Mouse (Mus musculus) heart, embryonic 14.5 days (tissue): ENCODE measurements around the gene Fmnl2. TPM values are rescaled to one million over a fixed set of nuclear protein-coding genes. Genes with fewer than 3 reads are reported as not detected.

ENCODE experiments used
- ATAC-seq: fragments of 200-750 bp; cut with Nextera tagmentation; 2 replicates; pipeline ENCODE4 v1.8.0; 2017; ENCODE audit warnings: low read depth, moderate TSS enrichment; ENCODE audit not compliant: insufficient number of reproducible peaks, insufficient read depth, low FRiP score
- H3K27ac ChIP-seq, 2 experiments: fragments of 200-500 bp in 1 of 2; fragments of 300-500 bp in 1 of 2; sonication (generic) in 1 of 2; replicated peaks in 1 of 2; 2 replicates each; pipeline ENCODE4 v1.5.1; 2012 to 2014; ENCODE audit warnings: low read depth in 2 of 2, low read length in 2 of 2, control low read depth in 1 of 2, mild to moderate bottlenecking in 1 of 2, mixed read lengths in 1 of 2; ENCODE audit not compliant: control insufficient read depth in 1 of 2, insufficient read depth in 1 of 2
- H3K27me3 ChIP-seq: fragments of 300-500 bp; sonication (generic); 2 replicates; pipeline ENCODE4 v1.6.1; 2014; ENCODE audit warnings: mild to moderate bottlenecking, low read length, control low read depth; ENCODE audit not compliant: control insufficient read depth, insufficient read depth
- H3K36me3 ChIP-seq: fragments of 300-500 bp; sonication (generic); 2 replicates; pipeline ENCODE4 v1.6.1; 2014; ENCODE audit warnings: mild to moderate bottlenecking, control low read depth, low read length, mixed read lengths; ENCODE audit not compliant: control insufficient read depth, insufficient read depth
- H3K4me1 ChIP-seq, 2 experiments: fragments of 200-500 bp in 1 of 2; fragments of 300-500 bp in 1 of 2; sonication (generic) in 1 of 2; 2 replicates each; pipeline ENCODE4 v1.6.1; 2012 to 2014; ENCODE audit warnings: low read length in 2 of 2, control low read depth in 1 of 2, mixed read lengths in 1 of 2; ENCODE audit not compliant: control insufficient read depth in 2 of 2, insufficient read depth in 2 of 2
- H3K4me2 ChIP-seq: fragments of 300-500 bp; sonication (generic); 2 replicates; pipeline ENCODE4 v1.6.1; 2014; ENCODE audit warnings: mild to moderate bottlenecking, low read length
- H3K4me3 ChIP-seq, 2 experiments: fragments of 200-500 bp in 1 of 2; fragments of 300-500 bp in 1 of 2; sonication (generic) in 1 of 2; 2 replicates each; pipeline ENCODE4 v1.5.1; 2012 to 2014; ENCODE audit warnings: low read length in 2 of 2, mild to moderate bottlenecking in 2 of 2, control low read depth in 1 of 2, low read depth in 1 of 2, moderate library complexity in 1 of 2; ENCODE audit not compliant: control insufficient read depth in 1 of 2, insufficient read depth in 1 of 2
- H3K9ac ChIP-seq: fragments of 300-500 bp; sonication (generic); 2 replicates; pipeline ENCODE4 v1.6.1; 2014; ENCODE audit warnings: mild to moderate bottlenecking, low read length
- H3K9me3 ChIP-seq: fragments of 300-500 bp; sonication (generic); 2 replicates; pipeline ENCODE4 v1.6.1; 2016; ENCODE audit warnings: low read length, control low read depth; ENCODE audit not compliant: control insufficient read depth
- WGBS: fragments of 180-500 bp; shearing (Covaris S2); extraction: QIAGEN DNeasy Blood & Tissue Kit; methylation state at CpG from one replicate; pipeline ENCODE4 v1.1.7; 2014; 5-methylcytosine and 5-hydroxymethylcytosine counted together
- polyA plus RNA-seq: library from polyadenylated mRNA; unstranded; fragments of >200 nt; fragmentation: Nextera tagmentation; extraction: Ambion mirVana; gene quantifications from 2 replicates; pipeline ENCODE4 v1.2.1, GENCODE M21; 2014

The Fmnl2 gene
- polyA plus RNA-seq, 1 experiment from 2014 or later, result 1.7 TPM

DNA sequence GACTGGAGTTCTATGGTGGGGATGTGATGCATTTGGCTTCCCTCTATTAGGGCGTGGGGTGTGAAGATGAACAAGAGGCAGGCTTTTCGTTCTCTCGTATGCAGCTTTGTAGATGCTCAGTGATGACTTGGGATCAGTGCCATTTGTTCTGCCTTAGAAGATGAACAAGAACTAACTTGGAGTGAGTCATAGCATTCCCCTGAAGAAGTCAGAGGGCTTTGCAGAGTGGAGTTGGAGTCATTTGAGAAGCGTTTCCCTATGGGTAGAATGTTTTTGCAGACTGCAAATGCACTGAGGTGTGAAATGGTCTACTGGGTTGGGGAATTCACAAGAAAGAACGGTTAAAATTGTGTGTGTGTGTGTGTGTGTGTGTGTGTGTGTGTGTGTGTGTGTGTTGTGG, 108.6 kb downstream of the Fmnl2 start:
- Histone ChIP-seq H3K27me3 (no peaks in the 10 kb centered on the region), H3K4me1 (no peaks in the 10 kb centered on the region), H3K9me3 (no peaks in the 10 kb centered on the region), H3K4me2 (no peak overlapping the region), H3K36me3 (no peaks in the 10 kb centered on the region), H3K9ac (no peak overlapping the region), H3K27ac (no peak overlapping the region), H3K4me3 (no peak overlapping the region)
- WGBS, result 67% methylated on average over 5 of the region's 5 CpGs
- no peak for ATAC-seq

DNA sequence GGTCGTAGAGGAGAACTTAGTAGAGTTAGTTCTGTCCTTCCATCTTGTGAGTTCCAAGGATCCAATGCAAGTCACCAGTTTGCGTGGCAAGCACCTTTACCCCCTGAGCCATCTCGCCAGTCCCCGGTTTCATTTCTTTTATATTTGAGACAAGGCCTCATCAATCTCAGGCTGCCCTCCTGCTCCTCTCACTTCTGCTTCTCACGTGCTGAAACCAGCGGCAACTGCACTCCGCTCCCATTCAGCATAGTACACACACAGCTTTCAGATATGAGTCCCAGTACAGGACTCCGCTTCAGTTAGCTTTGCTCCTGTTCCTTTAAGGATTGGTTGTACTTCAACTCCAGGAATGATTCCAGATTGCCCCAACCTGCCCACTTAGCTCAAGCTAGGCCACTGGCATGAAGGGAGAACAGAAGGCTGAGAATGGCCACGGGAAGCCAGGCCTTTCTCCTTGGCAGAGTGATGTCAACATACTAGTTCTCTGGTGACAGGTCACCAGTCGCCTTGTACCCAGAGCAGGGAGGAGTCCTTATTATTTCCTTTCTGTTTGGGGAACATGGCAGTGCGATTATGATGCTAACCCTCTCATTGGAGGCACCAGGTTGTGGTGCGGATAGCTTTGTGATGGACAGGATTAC, 109.3 kb downstream of the Fmnl2 start:
- no peak overlapping the region for H3K9ac ChIP-seq
- no peaks in the 10 kb centered on the region for H3K27me3 ChIP-seq
- 85% methylated on average over 12 of the region's 12 CpGs for WGBS
- no peak overlapping the region for H3K27ac ChIP-seq
- H3K4me2 ChIP-seq, result no peak overlapping the region
- H3K4me3 ChIP-seq, result no peak overlapping the region
- H3K9me3 ChIP-seq, result no peaks in the 10 kb centered on the region
- ATAC-seq, result no peak
- no peaks in the 10 kb centered on the region for H3K4me1 ChIP-seq
- no peaks in the 10 kb centered on the region for H3K36me3 ChIP-seq

DNA sequence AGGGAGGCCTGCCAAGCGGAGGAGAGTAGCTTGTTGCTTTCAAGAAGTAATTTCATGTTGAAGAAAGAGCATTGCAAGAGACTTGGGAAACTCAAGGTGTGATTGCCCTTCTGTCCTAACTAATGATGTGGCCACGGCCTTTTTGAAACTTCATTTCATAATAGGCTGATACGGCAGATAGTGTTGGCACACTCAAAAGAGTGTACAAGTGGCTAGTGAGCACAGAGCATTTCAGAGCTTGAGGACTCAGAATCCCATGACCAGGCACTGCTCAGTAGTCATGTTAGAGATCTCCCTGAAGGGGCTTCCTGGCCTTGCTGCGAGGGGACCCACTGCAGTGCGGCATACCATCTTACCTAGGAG, 109.8 kb downstream of the Fmnl2 start:
- no peaks in the 10 kb centered on the region for H3K9me3 ChIP-seq
- H3K4me3 ChIP-seq, result no peak overlapping the region
- ATAC-seq, result no peak
- H3K36me3 ChIP-seq, result no peaks in the 10 kb centered on the region
- H3K4me2 ChIP-seq, result no peak overlapping the region
- no peaks in the 10 kb centered on the region for H3K4me1 ChIP-seq
- 81% methylated on average over 5 of the region's 5 CpGs for WGBS
- H3K27ac ChIP-seq, result no peak overlapping the region
- no peaks in the 10 kb centered on the region for H3K27me3 ChIP-seq
- H3K9ac ChIP-seq, result no peak overlapping the region

DNA sequence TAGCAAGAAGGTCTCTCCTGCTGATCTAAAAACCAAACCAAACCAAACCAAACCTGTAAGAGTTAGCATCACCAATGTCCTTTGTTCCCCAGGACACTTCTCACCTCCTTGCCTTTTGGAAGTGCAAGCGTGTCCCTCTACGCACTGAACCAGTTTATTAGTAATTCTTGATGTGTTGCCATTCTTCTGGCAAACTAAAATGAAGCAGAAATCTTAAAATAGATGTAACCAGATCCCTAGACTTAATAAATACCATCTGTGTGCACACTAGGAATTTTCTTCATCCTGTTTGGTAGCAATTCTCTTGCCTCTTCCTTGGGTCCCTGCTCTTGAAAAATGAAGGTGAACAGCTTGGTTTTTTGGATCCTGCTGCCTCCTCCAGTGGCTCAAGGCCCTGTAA, 111.2 kb downstream of the Fmnl2 start:
- WGBS, result 94% methylated on average over 2 of the region's 2 CpGs
- Histone ChIP-seq H3K36me3 (no peaks in the 10 kb centered on the region), H3K9me3 (no peaks in the 10 kb centered on the region), H3K27ac (no peak overlapping the region), H3K4me3 (no peak overlapping the region), H3K4me1 (no peaks in the 10 kb centered on the region), H3K27me3 (no peaks in the 10 kb centered on the region), H3K4me2 (no peak overlapping the region), H3K9ac (no peak overlapping the region)
- no peak for ATAC-seq

DNA sequence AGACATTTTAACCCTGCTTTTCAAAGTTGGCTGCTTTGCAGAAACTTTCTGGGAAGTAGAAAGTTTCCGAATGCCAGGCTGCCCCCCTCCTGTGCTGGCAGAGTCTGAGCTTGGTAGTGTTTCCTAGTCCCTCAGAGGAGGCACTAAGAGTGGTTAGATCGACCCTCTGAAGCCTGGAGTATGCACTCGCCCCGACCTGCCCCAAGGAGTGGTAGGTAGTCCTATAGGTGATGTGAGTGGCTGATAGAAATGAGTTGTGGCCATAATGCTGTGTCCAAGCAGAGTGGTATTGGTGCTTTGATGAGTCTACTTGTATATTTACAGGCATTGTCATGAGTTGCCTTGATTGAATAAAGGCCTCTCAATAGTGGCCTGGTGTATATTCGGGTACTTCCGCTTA, 116.4 kb downstream of the Fmnl2 start:
- Histone ChIP-seq H3K36me3 (no peaks in the 10 kb centered on the region), H3K27ac (no peak overlapping the region), H3K4me2 (no peak overlapping the region), H3K9ac (no peak overlapping the region), H3K27me3 (no peaks in the 10 kb centered on the region), H3K4me3 (no peak overlapping the region), H3K9me3 (no peaks in the 10 kb centered on the region), H3K4me1 (peaks cover 0 to 1% of the 10 kb centered on the region in 2 experiments; a peak in 2 of 4 replicates)
- no peak for ATAC-seq
- whole genome bisulfite sequencing, result 87% methylated on average over 6 of the region's 6 CpGs

DNA sequence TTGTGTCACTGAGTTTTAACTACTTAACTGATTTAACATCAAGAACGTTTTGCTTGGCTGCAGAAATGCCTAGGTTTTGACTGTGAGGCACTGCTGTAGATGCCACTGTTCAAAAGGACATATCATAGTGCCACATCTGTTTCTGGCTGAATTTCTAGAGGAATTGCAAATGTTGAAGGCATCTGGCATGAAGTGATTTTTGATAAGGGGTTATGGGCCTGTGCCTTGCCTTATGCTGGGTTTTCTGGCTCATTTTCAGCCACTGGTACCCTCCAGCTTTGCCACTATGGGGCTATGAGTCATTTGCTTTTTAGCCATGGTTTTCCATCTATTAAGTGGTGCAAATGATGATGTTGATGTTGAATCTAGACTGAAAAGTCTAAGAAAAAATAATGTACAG, 117.1 kb downstream of the Fmnl2 start:
- Histone ChIP-seq H3K27me3 (no peaks in the 10 kb centered on the region), H3K9ac (no peak overlapping the region), H3K36me3 (no peaks in the 10 kb centered on the region), H3K4me3 (no peak overlapping the region), H3K4me1 (peaks cover 0 to 8% of the 10 kb centered on the region in 2 experiments; a peak in 2 of 4 replicates), H3K27ac (no peak overlapping the region), H3K4me2 (no peak overlapping the region), H3K9me3 (no peaks in the 10 kb centered on the region)
- ATAC-seq, result no peak
- WGBS, result 52% methylated on average over 1 of the region's 1 CpGs

DNA sequence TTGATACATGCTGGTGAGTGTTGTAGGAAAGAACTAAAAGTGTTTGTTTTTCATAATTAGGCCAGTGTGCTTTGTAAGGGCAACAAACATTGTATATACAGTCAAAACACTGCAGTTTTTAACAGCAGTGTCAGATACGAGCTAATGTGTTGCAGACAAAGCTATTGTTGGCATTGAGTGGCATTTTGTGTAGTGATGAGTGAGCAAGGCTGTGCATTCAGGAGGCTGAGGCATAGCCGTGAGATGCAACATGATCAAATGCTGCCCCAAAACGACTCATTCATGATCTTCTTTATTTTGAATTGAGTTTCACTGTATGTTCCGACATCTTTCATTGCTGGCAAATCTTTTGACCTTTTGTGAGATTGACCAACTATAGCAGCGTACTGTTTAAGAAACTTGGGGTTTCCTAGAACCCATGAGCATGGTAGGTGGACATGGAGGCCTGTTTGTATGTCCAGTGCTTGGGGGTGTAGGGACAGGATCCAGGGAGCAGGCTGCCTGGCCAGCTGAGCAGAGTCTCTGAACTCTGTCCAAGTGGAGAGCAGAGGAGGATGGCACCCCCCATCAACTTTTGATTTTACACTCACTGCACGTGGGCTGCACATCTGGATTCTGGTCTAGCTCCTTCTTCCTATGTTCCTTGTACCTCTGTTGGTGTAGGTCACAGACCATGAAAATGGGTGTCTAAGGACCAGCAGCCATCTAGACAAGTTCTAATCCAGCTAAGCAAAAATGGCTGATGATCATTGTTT, 120.4 kb downstream of the Fmnl2 start:
- H3K4me1 ChIP-seq, result peaks cover 0 to 15% of the 10 kb centered on the region in 2 experiments; a peak in 3 of 4 replicates
- 78% methylated on average over 6 of the region's 6 CpGs for WGBS

More for the DNA sequence above, 120.4 kb downstream of the Fmnl2 start:
- Histone ChIP-seq H3K9ac (no peak overlapping the region), H3K4me3 (no peak overlapping the region), H3K27me3 (no peaks in the 10 kb centered on the region), H3K9me3 (no peaks in the 10 kb centered on the region), H3K36me3 (no peaks in the 10 kb centered on the region), H3K4me2 (no peak overlapping the region), H3K27ac (no peak overlapping the region)
- ATAC-seq, result no peak
